Mouse (Mus musculus): Measurements from ENCODE around the gene Mob3b. TPM values are rescaled to one million over a fixed set of nuclear protein-coding genes. Genes with fewer than 3 reads are reported as not detected.

Gene Mob3b
- polyA plus RNA-seq, 1 experiment from 2014 or later: 11.5 TPM

DNA sequence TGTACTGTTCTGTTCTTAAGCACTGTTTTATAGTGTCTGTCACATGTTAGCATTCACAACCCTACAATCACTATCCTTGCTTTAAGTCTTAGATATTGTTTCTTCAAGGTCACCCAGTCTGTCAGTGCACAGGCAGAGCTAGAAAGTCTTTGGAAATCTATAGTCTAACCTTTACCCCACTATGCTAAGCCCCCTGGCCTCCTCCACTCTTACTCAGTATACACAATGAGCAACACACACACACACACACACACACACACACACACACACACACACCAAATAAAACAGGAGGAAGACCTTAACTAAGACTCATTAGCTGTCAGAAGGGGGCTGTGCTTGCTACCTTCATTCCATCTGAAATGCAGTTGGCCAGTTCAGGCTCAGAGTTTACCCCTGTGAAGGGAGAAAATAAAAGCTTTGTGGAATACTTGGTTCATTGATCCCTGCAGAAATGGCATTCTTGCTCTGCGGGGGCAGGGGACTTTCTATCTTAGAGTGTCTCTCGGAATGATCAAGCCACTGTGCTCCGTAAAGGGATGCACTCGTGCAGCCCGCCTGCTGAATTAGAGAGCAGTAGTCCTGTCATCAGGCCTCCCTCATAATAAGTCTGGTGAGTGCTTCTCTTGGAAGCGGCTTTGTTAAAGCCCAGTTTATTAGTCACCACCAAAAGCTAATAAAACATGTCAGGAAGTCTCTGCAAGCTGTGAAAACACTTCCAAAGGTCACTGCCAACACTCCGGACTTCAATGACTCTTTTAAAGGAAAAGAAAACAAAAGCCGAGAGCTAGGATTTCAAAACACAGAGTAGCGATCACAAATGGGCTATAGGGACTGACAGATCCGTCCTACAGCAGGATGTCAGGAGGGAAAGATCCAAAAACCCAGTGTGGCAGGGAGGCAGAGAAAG, 144.6 kb downstream of the Mob3b start:
- Histone ChIP-seq H3K4me3 (ENCODE audit: low read length) (no peak overlapping the region), H3K4me1 (replicated peaks; ENCODE audit: control insufficient read depth, insufficient read depth, low read length) (peaks cover 10% of the 10 kb centered on the region), H3K36me3 (ENCODE audit: control insufficient read depth, insufficient read depth, low read length) (no peaks in the 10 kb centered on the region), H3K9me3 (ENCODE audit: control insufficient read depth, low read length) (no peaks in the 10 kb centered on the region), H3K27me3 (ENCODE audit: control insufficient read depth, insufficient read depth, low read depth, low read length) (no peaks in the 10 kb centered on the region), H3K27ac (ENCODE audit: low read length) (no peak overlapping the region), H3K9ac (ENCODE audit: low read length) (no peak overlapping the region), H3K4me2 (ENCODE audit: low read depth, low read length) (no peak overlapping the region)
- 14% methylated on average over 10 of the region's 10 CpGs for WGBS
- ATAC-seq (ENCODE audit: low read depth): no peak

GRCm38 (mm10) chr4:35006541-35007260, 150.6 kb downstream of the Mob3b start:
- Histone ChIP-seq H3K9me3 (ENCODE audit: control insufficient read depth, low read length) (no peaks in the 10 kb centered on the region), H3K36me3 (ENCODE audit: control insufficient read depth, insufficient read depth, low read length) (no peaks in the 10 kb centered on the region), H3K4me2 (ENCODE audit: low read depth, low read length) (peak overlapping the region; percentile 29), H3K4me3 (ENCODE audit: low read length) (no peak overlapping the region), H3K4me1 (replicated peaks; ENCODE audit: control insufficient read depth, insufficient read depth, low read length) (peaks cover 25% of the 10 kb centered on the region), H3K9ac (ENCODE audit: low read length) (no peak overlapping the region), H3K27ac (ENCODE audit: low read length) (peak overlapping the region; percentile 39; the same call in 1 of the 2 replicates), H3K27me3 (ENCODE audit: control insufficient read depth, insufficient read depth, low read depth, low read length) (no peaks in the 10 kb centered on the region)
- 16% methylated on average over 11 of the region's 11 CpGs for WGBS
- no peak for ATAC-seq (ENCODE audit: low read depth)

DNA sequence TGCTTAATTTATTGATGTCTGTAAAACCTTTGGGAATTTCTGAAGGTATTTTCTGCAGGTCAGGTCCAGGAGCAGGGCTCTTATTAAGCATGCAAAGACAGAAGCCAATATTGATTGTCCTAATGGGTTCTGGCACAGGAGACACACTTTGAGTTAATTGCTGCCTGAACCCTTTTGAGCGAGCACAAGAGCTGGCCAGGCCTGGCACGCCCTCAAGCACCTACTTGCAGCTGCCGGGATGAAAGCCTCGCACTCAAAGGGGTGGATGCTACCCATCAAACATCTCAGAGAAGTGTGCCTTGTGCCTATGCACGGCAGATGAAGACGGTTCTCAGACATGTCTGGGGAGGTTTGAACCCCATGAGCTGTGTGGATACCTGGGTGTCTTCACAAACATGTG, 151.2 kb downstream of the Mob3b start:
- H3K36me3 ChIP-seq (ENCODE audit: control insufficient read depth, insufficient read depth, low read length): no peaks in the 10 kb centered on the region
- H3K4me1 ChIP-seq (replicated peaks; ENCODE audit: control insufficient read depth, insufficient read depth, low read length): peaks cover 23% of the 10 kb centered on the region
- H3K9me3 ChIP-seq (ENCODE audit: control insufficient read depth, low read length): no peaks in the 10 kb centered on the region
- H3K4me3 ChIP-seq (ENCODE audit: low read length): no peak overlapping the region
- H3K27ac ChIP-seq (ENCODE audit: low read length): no peak overlapping the region
- no peaks in the 10 kb centered on the region for H3K27me3 ChIP-seq (ENCODE audit: control insufficient read depth, insufficient read depth, low read depth, low read length)
- no peak overlapping the region for H3K9ac ChIP-seq (ENCODE audit: low read length)
- ATAC-seq (ENCODE audit: low read depth): no peak; the same call in 1 of the 2 replicates
- WGBS: 54% methylated on average over 6 of the region's 6 CpGs
- H3K4me2 ChIP-seq (ENCODE audit: low read depth, low read length): no peak overlapping the region

DNA sequence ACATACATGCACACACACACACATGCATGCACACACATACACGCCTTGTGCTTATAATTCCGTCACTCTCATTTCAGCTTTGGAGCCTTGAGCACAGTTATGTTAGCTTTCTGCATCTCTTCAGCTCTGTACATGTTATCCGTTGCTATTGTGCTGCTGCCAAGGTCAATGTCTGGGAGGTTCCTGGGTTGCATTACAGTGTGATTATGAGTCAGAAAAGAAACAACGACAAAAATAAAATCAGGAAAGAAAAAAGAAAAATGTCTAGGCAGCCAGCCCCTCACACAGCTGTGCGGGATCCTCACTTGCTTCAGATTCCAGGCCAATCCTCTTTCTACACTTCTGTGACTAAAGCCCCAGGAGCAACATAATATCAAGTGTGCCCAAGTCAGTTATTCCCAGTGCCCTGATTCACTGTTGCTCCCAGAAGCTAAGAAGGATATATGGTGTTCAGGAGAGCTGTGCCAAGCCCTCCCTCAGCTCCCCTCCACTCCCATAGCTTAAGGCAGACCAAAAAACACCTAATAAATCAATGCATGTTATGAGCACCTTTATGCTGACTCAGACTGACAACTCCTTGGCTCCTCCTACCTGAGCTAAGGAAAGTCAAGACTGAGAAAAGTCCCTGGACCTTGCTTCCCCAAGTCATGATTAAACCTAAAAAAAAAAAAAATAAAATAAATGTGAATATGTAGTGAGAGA, 152.1 kb downstream of the Mob3b start:
- Histone ChIP-seq H3K9me3 (ENCODE audit: control insufficient read depth, low read length) (no peaks in the 10 kb centered on the region), H3K36me3 (ENCODE audit: control insufficient read depth, insufficient read depth, low read length) (no peaks in the 10 kb centered on the region), H3K27me3 (ENCODE audit: control insufficient read depth, insufficient read depth, low read depth, low read length) (no peaks in the 10 kb centered on the region), H3K4me2 (ENCODE audit: low read depth, low read length) (no peak overlapping the region), H3K9ac (ENCODE audit: low read length) (no peak overlapping the region), H3K4me3 (ENCODE audit: low read length) (no peak overlapping the region), H3K27ac (ENCODE audit: low read length) (no peak overlapping the region), H3K4me1 (replicated peaks; ENCODE audit: control insufficient read depth, insufficient read depth, low read length) (peaks cover 23% of the 10 kb centered on the region)
- WGBS: 51% methylated on average over 5 of the region's 5 CpGs
- ATAC-seq (ENCODE audit: low read depth): peak; percentile 51; the same call in 1 of the 2 replicates

DNA sequence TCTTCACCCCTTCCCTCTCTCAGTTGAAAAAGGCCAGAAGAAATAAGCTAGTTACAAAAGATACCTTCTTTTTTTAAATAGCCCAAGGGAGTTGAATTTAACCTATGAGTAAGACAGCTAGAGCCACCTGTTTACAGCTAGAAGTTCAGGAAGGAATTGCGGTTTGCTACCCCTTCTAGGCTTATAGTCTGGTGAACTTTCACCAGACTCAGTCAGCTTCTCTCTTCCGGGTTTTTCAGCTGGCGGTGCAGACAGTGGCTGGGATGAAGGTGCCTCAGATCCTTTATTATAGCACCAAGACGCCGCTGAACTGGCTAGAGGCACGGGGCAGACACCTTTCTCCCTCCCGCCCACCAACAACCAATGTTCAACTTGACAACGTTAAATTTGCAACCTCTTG, 152.8 kb downstream of the Mob3b start:
- Histone ChIP-seq H3K4me2 (ENCODE audit: low read depth, low read length) (no peak overlapping the region), H3K4me3 (ENCODE audit: low read length) (no peak overlapping the region), H3K27me3 (ENCODE audit: control insufficient read depth, insufficient read depth, low read depth, low read length) (no peaks in the 10 kb centered on the region), H3K36me3 (ENCODE audit: control insufficient read depth, insufficient read depth, low read length) (no peaks in the 10 kb centered on the region), H3K9ac (ENCODE audit: low read length) (no peak overlapping the region), H3K4me1 (replicated peaks; ENCODE audit: control insufficient read depth, insufficient read depth, low read length) (peaks cover 23% of the 10 kb centered on the region), H3K9me3 (ENCODE audit: control insufficient read depth, low read length) (no peaks in the 10 kb centered on the region), H3K27ac (ENCODE audit: low read length) (no peak overlapping the region)
- no peak for ATAC-seq (ENCODE audit: low read depth)
- WGBS: 83% methylated on average over 8 of the region's 8 CpGs

DNA sequence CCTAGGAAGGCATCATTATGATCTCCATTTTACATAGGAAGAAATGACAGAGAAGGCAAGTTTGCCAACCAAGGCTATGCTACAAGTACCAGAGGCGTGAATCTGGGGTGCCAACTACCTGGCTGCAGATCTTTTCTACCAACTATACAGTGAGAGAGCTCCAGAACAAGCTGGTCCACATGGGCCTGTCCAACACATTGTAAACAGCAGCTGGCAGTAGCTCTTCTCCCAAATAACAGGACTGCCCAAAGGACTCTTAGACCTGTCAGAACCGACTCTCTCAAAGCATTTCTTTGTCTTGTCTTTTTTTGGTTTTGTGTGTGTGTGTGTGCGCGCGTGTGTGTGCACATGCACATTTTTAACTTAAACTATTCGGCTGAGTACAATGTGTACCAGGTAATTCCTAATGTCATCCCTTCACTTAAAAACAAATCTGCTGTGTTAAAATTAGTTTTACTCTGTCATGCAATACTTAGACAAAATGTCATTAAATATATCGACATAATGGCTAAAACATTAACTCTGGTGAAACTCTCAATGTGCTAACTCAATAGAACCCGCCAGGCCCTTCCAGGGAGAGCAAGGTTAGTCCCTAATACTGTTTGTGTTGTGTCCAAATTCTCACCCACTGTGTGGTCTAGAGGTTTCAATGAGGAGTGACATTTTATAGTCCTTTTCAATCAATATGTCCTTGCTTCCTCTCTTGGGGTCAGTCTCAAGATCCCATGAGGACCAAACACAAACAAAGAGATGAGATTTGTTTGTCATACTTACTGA, 153.5 kb downstream of the Mob3b start:
- ATAC-seq (ENCODE audit: low read depth): no peak
- no peak overlapping the region for H3K9ac ChIP-seq (ENCODE audit: low read length)
- no peaks in the 10 kb centered on the region for H3K27me3 ChIP-seq (ENCODE audit: control insufficient read depth, insufficient read depth, low read depth, low read length)
- H3K36me3 ChIP-seq (ENCODE audit: control insufficient read depth, insufficient read depth, low read length): no peaks in the 10 kb centered on the region
- 90% methylated on average over 8 of the region's 8 CpGs for WGBS
- no peak overlapping the region for H3K4me2 ChIP-seq (ENCODE audit: low read depth, low read length)
- no peak overlapping the region for H3K4me3 ChIP-seq (ENCODE audit: low read length)
- no peak overlapping the region for H3K27ac ChIP-seq (ENCODE audit: low read length)
- H3K4me1 ChIP-seq (replicated peaks; ENCODE audit: control insufficient read depth, insufficient read depth, low read length): peaks cover 23% of the 10 kb centered on the region
- no peaks in the 10 kb centered on the region for H3K9me3 ChIP-seq (ENCODE audit: control insufficient read depth, low read length)

GRCm38 (mm10) chr4:34996616-34997015, 160.7 kb downstream of the Mob3b start:
- Histone ChIP-seq H3K4me2 (ENCODE audit: low read depth, low read length) (no peak overlapping the region), H3K9me3 (ENCODE audit: control insufficient read depth, low read length) (no peaks in the 10 kb centered on the region), H3K27ac (ENCODE audit: low read length) (no peak overlapping the region), H3K4me1 (replicated peaks; ENCODE audit: control insufficient read depth, insufficient read depth, low read length) (peaks cover 12% of the 10 kb centered on the region), H3K27me3 (ENCODE audit: control insufficient read depth, insufficient read depth, low read depth, low read length) (no peaks in the 10 kb centered on the region), H3K36me3 (ENCODE audit: control insufficient read depth, insufficient read depth, low read length) (no peaks in the 10 kb centered on the region), H3K4me3 (ENCODE audit: low read length) (no peak overlapping the region), H3K9ac (ENCODE audit: low read length) (no peak overlapping the region)
- 87% methylated on average over 7 of the region's 7 CpGs for WGBS
- ATAC-seq (ENCODE audit: low read depth): no peak

- no peaks in the 10 kb centered on the region for H3K9me3 ChIP-seq (ENCODE audit: control insufficient read depth, low read length)
- peak overlapping the region; percentile 71; the same call in 1 of the 2 replicates for H3K27ac ChIP-seq (ENCODE audit: low read length)
- H3K4me1 ChIP-seq (replicated peaks; ENCODE audit: control insufficient read depth, insufficient read depth, low read length): peaks cover 20% of the 10 kb centered on the region
- ATAC-seq (ENCODE audit: low read depth): no peak
- no peak overlapping the region for H3K4me3 ChIP-seq (ENCODE audit: low read length)
- H3K36me3 ChIP-seq (ENCODE audit: control insufficient read depth, insufficient read depth, low read length): no peaks in the 10 kb centered on the region
- WGBS: 38% methylated on average over 6 of the region's 6 CpGs
- no peaks in the 10 kb centered on the region; the same call in 1 of the 2 replicates for H3K27me3 ChIP-seq (ENCODE audit: control insufficient read depth, insufficient read depth, low read depth, low read length)
- H3K9ac ChIP-seq (ENCODE audit: low read length): no peak overlapping the region
- peak overlapping the region; percentile 31; the same call in 1 of the 2 replicates for H3K4me2 ChIP-seq (ENCODE audit: low read depth, low read length)
Measured at GRCm38 (mm10) chr4:34993639-34993975, 163.7 kb downstream of the Mob3b start.

All from lung, embryonic 16.5 days (tissue).